Mouse (Mus musculus): Measurements from ENCODE around the gene Galnt7.

GRCm38 (mm10) chr8:57510791-57511315 lies 142.0 kb downstream of the Galnt7 start:
- TF ChIP-seq GATA1 (IDR thresholded peaks at IDR 0.05; ENCODE audit: borderline replicate concordance, low read length) (no peak), FLI1 (IDR thresholded peaks at IDR 0.05; ENCODE audit: low read length) (no peak)
